Mouse (Mus musculus) lung, adult 2 months (tissue): Measurements from ENCODE around the gene Slc7a7.

Source experiments
- CTCF ChIP-seq: fragments of 200-500 bp; IDR thresholded peaks from 2 replicates; pipeline ENCODE4 v1.5.1; 2011; ENCODE audit warnings: mild to moderate bottlenecking, low read length, control low read depth; ENCODE audit not compliant: insufficient read depth
- POLR2A ChIP-seq: fragments of 200-500 bp; IDR thresholded peaks from 2 replicates; pipeline ENCODE4 v1.6.1; 2011; ENCODE audit warnings: low read depth, mild to moderate bottlenecking, control low read depth, low read length, borderline replicate concordance; ENCODE audit errors: extremely low read depth

- TF ChIP-seq CTCF, result no peak
- TF ChIP-seq POLR2A, result no peak
These were observed 25.0 kb upstream of the Slc7a7 start for GRCm38 (mm10) chr14:54442548-54442947.
